Mouse (Mus musculus) gonadal fat pad, adult 2 months (tissue): Measurements from ENCODE around the gene Cdc42bpb. TPM values are rescaled to one million over a fixed set of nuclear protein-coding genes. Genes with fewer than 3 reads are reported as not detected.

Experiments
- DNase-seq: peaks from one replicate; pipeline ENCODE4 v3.0.0-alpha.2; 2012; ENCODE audit warnings: low read depth
- polyA plus RNA-seq: library from polyadenylated mRNA; depleted of rRNA; stranded (reverse); fragments of >200 nt; gene quantifications from 2 replicates; pipeline ENCODE4 v1.2.3, GENCODE M21; 2012

Gene Cdc42bpb
- polyA plus RNA-seq, 1 experiment = 170 TPM

- no peak for DNase-seq
Measured at GRCm38 (mm10) chr12:111284532-111284931, 93.0 kb downstream of the Cdc42bpb start.

DNA sequence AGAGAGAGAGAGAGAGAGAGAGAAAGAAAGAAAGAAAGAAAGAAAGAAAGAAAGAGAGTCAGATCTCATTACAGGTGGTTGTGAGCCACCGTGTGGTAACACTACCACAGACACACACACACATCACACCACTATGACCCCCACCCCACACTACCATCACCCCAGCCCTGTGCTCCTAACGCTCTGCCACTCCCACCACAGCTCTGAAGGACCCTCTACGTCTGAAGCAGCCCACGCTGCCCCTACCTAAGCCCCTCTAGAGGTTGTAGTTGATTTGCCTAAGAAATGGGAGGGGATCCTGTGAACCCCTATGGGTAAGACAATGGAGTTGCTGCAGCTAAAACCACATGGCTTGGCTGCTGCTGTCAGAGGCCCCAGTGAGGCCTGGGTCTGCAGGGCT lies 93.9 kb downstream of the Cdc42bpb start:
- DNase-seq = no peak

DNA sequence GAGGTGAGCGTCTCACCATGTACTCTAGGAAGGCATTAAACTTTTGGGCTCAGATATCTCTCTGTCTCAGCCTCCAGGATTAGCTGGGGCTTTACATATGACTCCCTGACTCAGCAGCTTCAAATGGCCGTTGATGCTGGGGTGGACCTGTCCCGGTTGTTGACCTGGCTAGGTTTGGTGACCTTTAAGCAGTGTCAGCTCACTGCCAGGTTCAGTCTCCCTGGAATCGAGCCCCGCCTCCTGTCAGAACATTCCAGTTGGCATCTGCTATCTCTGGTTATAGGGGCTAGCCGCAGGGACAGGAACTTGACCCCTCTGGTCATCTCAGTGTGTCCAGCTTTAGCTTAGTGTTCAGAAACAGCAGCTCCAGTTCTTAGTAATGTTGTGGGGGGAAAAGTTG lies 101.1 kb downstream of the Cdc42bpb start:
- DNase-seq = no peak

DNA sequence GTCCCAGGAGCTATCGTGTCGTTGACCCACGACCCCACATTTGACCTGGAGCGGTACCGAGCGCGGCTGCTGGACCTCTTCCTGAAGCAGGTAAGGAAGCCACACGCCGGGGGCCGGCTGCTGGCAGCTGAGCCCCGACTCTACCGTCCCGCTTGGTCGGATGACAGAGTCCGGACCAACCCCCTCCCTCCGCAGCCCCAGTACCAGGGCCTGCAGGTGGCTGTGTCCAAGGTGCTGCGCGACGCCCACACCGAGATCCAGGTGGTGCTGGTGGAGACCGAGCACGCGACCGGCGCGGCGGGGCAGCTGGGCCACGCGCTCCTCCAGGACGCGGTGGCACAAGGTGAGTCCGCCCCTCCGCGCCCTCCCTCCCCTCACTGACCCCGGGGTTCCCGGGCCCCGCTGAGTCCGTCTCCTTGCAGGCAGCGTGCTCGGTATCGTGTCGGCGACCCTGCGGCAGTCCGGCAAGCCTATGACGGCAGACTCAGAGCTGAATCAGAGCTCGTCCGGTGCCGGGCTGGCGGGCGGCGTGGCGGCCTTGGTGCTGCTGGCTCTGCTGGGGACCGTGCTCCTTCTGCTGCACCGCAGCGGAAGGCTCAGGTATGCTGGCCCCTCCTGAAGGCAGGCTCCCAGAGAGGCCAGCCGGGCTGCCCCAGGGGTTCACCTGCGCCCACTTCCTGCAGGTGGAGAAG lies 102.2 kb downstream of the Cdc42bpb start:
- DNase-seq = no peak

DNA sequence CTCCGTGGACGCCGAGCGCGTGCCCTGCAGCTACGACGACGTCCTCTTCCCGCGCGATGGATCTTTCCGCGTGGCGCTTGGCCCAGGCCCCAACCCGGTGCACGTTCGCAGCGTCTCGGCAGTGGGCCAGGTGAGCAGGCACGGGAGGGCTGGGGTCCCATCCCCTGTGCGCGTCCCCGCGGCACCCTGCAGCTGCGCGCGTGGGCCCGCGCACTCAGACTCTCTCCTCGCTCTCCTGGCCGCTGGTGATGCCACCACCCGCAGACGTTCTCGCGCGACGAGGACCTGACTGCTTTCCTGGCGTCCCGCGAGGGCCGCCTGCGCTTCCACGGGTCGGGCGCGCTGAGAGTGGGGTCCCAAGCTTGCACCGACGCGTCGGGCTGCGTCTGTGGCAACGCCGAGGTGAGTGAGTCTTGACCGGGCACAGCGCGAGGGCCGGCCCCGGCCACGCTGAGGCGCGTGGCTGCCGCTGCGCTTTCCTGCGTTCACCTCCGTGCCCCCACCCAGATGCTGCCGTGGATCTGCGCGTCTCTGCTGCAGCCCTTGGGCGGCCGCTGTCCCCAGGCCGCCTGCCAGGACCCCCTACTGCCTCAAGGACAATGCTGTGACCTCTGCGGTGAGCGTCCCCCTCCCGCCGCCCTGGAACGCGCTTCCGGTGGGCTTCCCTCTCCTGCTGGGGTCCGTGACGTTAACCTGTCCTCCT lies 102.9 kb downstream of the Cdc42bpb start:
- DNase-seq = no peak

GRCm38 (mm10) chr12:111274006-111274405 lies 103.5 kb downstream of the Cdc42bpb start:
- no peak for DNase-seq

GRCm38 (mm10) chr12:111272420-111272819 lies 105.1 kb downstream of the Cdc42bpb start:
- DNase-seq = no peak

DNA sequence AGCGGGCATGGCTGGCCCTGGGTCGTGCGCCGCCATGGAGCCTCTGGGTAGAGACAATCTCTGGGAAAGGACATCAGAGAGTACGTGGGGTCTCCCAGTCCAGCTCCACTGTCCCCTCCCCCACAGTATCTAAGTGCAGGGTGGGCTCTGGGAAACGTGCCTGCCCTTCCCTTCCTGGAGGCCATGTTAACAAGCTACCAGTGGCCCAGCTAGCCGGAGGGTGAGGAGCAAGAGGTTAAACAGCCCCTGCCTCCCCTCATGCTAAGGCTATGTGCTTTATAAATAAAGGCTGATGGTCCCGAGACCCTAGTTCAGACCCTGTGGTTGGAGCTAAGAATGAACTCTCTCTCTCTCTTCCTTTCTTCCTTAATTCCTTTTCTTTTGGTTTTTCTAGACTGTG lies 105.6 kb downstream of the Cdc42bpb start:
- no peak for DNase-seq

- DNase-seq = no peak
Measured at GRCm38 (mm10) chr12:111271406-111271805, 106.1 kb downstream of the Cdc42bpb start.

DNA sequence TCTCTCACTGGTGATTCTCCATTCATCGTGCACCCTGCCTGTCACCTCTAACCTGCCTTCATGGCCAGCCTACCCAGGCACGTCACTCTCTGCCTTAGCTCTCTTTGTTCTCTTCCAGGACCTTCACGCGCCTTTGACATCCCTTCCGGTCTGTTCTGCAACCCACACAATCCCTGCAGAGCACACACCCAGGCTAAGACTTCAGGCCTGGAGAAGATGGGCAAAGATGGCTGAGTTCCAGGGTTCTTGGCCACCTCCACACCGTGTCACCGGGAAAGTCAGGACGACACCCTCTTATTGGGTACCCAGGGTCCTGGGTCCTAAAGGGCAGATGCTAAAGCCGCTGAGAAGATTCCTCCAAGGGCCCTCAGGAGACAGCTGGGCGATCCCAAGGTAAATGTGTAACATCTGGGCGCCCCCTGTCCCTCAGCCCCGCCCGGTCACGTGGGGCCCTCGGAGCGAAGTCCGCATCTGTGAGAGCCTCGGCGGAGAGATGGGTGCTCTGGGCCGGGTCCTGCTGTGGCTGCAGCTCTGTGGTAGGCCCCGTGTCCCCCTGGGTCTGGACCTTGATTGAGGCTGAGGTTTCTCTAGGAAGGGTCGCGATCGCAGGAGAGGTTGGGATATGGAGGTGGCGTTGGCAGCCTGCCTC lies 106.8 kb downstream of the Cdc42bpb start, which contains the start of gene Amn:
Gene Amn, plus strand, starts transcription at position 467 of the 649 bp plus-strand sequence.
- DNase-seq = no peak

DNA sequence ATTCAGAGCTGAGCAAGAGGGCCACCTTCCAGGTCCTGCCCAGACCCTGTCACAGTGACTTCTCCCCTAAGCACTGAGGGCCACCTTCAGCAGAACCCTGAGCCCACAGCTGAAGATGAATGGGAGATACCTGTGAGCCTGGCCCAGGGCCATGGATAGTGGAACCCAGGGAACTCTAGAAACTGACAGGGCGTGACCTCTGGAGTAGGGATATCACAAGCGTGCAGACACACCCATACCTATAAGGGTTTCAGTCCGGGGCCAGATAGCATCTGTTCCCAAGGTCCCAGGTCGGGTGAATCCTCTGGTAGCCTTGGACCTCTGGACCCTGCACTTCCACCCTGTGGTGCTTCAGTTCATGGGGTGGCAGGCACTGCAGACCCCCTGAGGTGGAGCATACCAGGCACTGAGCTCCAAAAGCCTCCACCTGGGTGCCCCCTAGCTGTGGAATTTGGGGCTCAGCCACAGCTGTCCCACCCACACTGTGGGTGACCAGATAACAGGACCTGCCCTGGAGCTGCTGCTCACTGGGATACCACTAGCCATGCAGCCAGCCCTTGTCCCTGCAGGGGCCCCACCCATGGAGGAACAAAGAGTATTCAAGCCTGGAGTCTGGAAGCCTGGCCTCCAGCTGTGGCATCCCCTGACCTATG lies 109.7 kb downstream of the Cdc42bpb start:
- no peak for DNase-seq

- no peak for DNase-seq
Measured at GRCm38 (mm10) chr12:111266592-111266991, 110.9 kb downstream of the Cdc42bpb start.

DNA sequence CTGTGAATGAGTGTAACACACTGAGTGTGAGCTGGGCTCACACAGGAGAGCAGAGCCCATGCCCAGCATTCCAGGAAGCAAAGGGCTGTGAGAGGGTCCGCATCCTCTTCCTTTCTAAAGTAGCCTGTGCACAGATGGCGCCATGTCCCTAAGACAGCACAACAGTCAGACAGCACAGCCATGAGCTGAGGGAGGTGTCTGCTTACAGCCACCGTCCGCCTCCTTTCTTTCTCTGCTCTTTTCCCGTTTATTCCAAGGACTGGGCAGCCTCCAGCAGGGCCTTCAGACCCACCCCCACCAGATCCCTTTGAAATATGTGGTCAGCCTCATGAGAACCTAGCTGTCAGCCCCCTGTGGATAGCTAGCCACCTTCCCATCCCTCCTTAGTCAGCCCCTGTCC lies 112.3 kb downstream of the Cdc42bpb start:
- no peak for DNase-seq

GRCm38 (mm10) chr12:111263650-111264049 lies 113.9 kb downstream of the Cdc42bpb start:
- DNase-seq = no peak

- no peak for DNase-seq
Measured at GRCm38 (mm10) chr12:111251227-111251626, 126.3 kb downstream of the Cdc42bpb start.

- no peak for DNase-seq
Measured at GRCm38 (mm10) chr12:111250116-111250515, 127.4 kb downstream of the Cdc42bpb start.

DNA sequence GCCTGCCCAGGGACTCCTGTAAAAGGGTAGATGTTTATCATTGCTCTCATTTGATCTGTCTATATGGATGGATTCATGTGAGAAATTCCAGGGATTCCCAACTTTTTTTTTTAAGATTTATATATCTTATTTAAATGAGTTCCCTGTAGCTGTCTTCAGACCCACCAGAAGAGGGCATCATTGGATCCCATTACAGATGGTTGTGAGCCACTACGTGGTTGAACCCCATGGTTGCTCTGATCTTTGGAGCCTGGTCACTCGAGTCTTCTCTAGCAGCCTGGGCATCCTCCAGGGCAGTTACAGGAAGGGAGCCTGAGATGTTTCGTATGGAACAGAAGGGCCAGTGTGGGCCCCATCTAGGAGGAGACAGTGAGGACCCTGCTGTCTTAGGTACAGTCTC lies 128.4 kb downstream of the Cdc42bpb start:
- DNase-seq = no peak

DNA sequence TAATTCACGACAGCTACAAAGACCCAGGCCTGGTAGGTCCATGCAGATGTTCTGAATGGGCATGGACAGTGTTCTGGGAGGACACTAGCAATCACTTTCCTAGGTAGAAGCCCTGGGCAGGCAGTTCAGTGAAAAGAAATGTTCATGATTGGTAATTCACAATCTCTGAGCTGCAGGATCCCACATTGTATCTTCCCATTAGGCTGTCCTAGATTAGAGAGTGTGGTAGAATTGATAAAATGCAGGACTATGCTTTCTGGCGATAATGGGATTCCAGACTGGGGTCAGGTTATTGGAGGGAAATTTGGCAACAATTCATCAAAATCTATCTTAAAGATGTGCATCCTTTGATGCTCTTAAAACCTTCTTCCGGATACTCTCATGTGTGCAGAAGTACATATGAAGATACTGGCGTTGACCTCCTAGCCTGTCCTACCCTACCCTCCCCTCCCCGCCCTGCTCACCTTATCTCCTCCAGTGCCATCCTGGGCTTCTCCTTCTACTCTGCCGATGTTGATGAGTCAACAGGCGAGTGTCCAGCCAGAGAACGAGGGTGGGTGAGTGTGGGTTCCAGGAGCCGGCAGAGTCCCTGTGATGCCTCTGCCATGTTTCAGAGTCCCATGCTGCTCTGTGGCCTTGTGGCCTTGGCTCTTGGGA lies 130.6 kb downstream of the Cdc42bpb start:
- DNase-seq = no peak

GRCm38 (mm10) chr12:111245070-111245469 lies 132.4 kb downstream of the Cdc42bpb start:
- DNase-seq = no peak

DNA sequence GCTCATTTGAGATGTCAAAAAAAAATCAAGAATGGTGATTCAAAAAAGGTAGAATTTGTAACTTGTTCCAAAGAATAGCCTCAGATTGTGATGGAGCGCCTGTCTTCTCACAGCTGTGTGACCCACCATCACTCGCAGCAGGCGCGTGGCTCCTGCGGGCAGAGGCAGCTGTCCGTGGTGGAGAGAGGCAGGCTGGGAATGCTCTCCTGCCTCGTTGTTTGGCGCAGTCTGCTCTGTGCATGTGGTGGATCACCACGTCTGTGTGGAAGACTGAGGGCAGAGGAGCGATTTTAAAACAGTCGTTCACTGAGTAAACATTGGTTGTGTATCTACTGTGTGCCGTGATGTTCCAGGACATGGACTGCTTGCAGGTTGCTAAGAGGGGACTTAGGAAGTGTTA lies 133.8 kb downstream of the Cdc42bpb start:
- no peak for DNase-seq
